Mouse (Mus musculus): ENCODE results near the gene Slc38a1.

DNA sequence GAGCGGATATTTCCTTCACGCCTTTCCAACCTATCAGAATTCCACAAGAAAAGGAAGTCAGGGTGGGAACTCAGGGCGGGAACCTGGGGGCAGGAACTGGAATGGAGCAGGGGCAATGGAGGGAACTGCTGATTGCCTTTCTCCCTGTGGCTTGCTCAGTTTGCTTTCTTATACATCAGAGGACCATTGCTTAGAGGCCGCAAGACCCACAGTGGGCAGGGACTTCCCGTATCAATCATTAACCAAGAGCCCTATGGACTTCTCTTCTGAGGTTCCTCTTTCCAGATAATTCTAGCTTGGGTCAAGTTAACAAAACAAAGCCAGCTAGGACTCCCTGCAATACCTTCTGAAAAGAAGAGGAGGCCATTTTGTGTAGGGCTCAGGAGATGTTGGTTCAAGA is 80.2 kb downstream of the Slc38a1 start:
- TF ChIP-seq CTCF (IDR thresholded peaks at IDR 0.05 in 2 of 3, conservative IDR thresholded peaks at IDR 0.05 in 1 of 3; ENCODE audit: control insufficient read depth in 1 of 3, insufficient read depth in 1 of 3, low read depth in 2 of 3, low read length in 3 of 3, poor library complexity in 1 of 3, severe bottlenecking in 1 of 3) (no peak), ELF1 (IDR thresholded peaks at IDR 0.05; ENCODE audit: low read depth, low read length) (no peak), HCFC1 (IDR thresholded peaks at IDR 0.05; ENCODE audit: low read depth, low read length) (no peak), POLR2A (IDR thresholded peaks at IDR 0.05; ENCODE audit: control insufficient read depth in 1 of 2, insufficient read depth in 1 of 2, low read depth in 1 of 2, low read length in 2 of 2, poor library complexity in 1 of 2) (no peak), EP300 (IDR thresholded peaks at IDR 0.05; ENCODE audit: low read depth in 1 of 2, low read length in 2 of 2) (no peak), CHD1 (IDR thresholded peaks at IDR 0.05; ENCODE audit: low read depth, low read length) (no peak), BHLHE40 (IDR thresholded peaks at IDR 0.05; ENCODE audit: borderline replicate concordance, low read depth, low read length) (no peak), JUND (IDR thresholded peaks at IDR 0.05; ENCODE audit: low read depth, low read length) (no peak)

All from MEL (cell line).